12 mouse cellular contexts compared by ENCODE assay signal in the genomic region with DNA sequence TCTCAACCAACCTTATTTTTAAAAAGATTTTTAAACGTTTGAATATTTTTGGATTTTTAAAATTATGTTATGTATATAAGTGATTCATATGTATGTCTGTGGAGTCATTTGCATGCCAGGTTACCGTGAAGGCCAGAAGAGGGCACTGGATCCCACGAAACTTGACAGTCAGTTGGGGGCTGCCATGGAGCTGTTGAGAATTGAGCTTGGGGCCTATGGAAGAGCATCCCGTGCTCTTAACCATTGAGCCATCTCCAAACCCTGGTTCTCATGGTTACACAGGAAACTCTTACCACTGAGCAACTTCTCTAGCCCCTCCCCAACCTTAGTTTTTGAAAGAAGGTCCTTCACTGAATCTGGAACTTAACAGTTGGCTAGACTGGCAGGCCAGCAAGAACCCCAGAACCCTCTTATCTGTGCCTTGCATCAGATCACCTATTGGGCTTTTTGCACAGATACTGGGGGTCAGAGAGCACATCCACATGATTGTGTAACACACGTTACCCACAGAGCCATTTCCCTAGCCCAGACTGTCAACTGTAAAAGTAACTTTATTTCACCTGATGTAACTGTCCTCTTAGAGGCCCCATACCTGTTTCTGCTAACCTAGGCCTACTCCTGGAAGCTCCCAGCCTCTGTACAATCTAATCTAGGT. TPM values are rescaled to one million over a fixed set of nuclear protein-coding genes. Genes with fewer than 3 reads are reported as not detected.
DNase-seq lines count a peak whose midpoint lies in the region; ATAC-seq and TF ChIP-seq lines count a peak whose summit lies in the region.
"Had no signal": no experiment of that assay in that cellular context is flagged by ENCODE, and none has a peak within 500 bp of the region (broad histone marks: within the 10 kb centered on the region; RNA-seq: fewer than 3 reads in every experiment).

No protein-coding gene starts in this region.

- no peak overlapping the region for H3K27ac ChIP-seq in heart, postnatal 0 days (ENCODE audit: low read depth)
- H3K27ac ChIP-seq in midbrain, postnatal 0 days (ENCODE audit: low read depth, low read length): no peak overlapping the region
- H3K27ac ChIP-seq in midbrain, embryonic 10.5 days (replicated peaks): no peak overlapping the region
- no peak overlapping the region for H3K27ac ChIP-seq in lung, postnatal 0 days (ENCODE audit: low read length)
- H3K27ac ChIP-seq: limb, embryonic 15.5 days had no signal

- H3K4me1 ChIP-seq in heart, postnatal 0 days (ENCODE audit: control insufficient read depth, insufficient read depth): no peaks in the 10 kb centered on the region
- H3K4me1 ChIP-seq in midbrain, postnatal 0 days (ENCODE audit: insufficient read depth, low read length): no peaks in the 10 kb centered on the region
- no peaks in the 10 kb centered on the region for H3K4me1 ChIP-seq in midbrain, embryonic 10.5 days
- H3K4me1 ChIP-seq in lung, postnatal 0 days (ENCODE audit: insufficient read depth, low read depth, low read length): no peaks in the 10 kb centered on the region
- H3K4me1 ChIP-seq: limb, embryonic 15.5 days had no signal

- intact Hi-C loops in heart, postnatal 36 days (cut with DNase I): no loop called here

- no peaks in the 10 kb centered on the region for H3K36me3 ChIP-seq in heart, postnatal 0 days (replicated peaks; ENCODE audit: control insufficient read depth, insufficient read depth, low read length)
- no peaks in the 10 kb centered on the region for H3K36me3 ChIP-seq in midbrain, postnatal 0 days (ENCODE audit: insufficient read depth, low read length)
- H3K36me3 ChIP-seq in midbrain, embryonic 10.5 days: no peaks in the 10 kb centered on the region
- no peaks in the 10 kb centered on the region for H3K36me3 ChIP-seq in lung, postnatal 0 days (ENCODE audit: insufficient read depth, low read length)
- H3K36me3 ChIP-seq: G1E; limb, embryonic 15.5 days had no signal

- no peak for TF ChIP-seq EP300 in heart, postnatal 0 days (IDR thresholded peaks at IDR 0.05; ENCODE audit: low read depth)
- no peak for TF ChIP-seq EP300 in lung, postnatal 0 days (IDR thresholded peaks at IDR 0.05)

- no peak overlapping the region for H3K4me2 ChIP-seq in heart, postnatal 0 days (ENCODE audit: low read depth, low read length)
- no peak overlapping the region for H3K4me2 ChIP-seq in midbrain, postnatal 0 days (ENCODE audit: low read depth, low read length, poor library complexity, severe bottlenecking)
- no peak overlapping the region for H3K4me2 ChIP-seq in lung, postnatal 0 days (replicated peaks; ENCODE audit: low read depth, low read length)
- H3K4me2 ChIP-seq: limb, embryonic 15.5 days had no signal

- H3K9ac ChIP-seq in heart, postnatal 0 days (replicated peaks; ENCODE audit: low read depth, low read length): no peak overlapping the region
- H3K9ac ChIP-seq in midbrain, postnatal 0 days (replicated peaks; ENCODE audit: low read length, poor library complexity, severe bottlenecking): no peak overlapping the region
- no peak overlapping the region for H3K9ac ChIP-seq in lung, postnatal 0 days (replicated peaks; ENCODE audit: low read depth)
- H3K9ac ChIP-seq: limb, embryonic 15.5 days had no signal

- DNase-seq in heart, postnatal 0 days (ENCODE audit: low spot score): no peak
- no peak for DNase-seq in heart, postnatal 36 days
- no peak for DNase-seq in midbrain, postnatal 0 days (ENCODE audit: low spot score)
- DNase-seq in midbrain, embryonic 10.5 days (ENCODE audit: low spot score): no peak
- DNase-seq in lung, postnatal 0 days (ENCODE audit: low spot score): no peak
- peak; percentile 53 for DNase-seq in thymus, postnatal 4 days
- DNase-seq in kidney, postnatal 14 days: no peak
- no peak for DNase-seq in right cerebral cortex, postnatal 10 days (ENCODE audit: low spot score in 2 of 2)
- DNase-seq: heart, postnatal 10 days had no signal

- H3K27me3 ChIP-seq in heart, postnatal 0 days (ENCODE audit: control insufficient read depth, insufficient read depth, low read length): no peaks in the 10 kb centered on the region
- H3K27me3 ChIP-seq in midbrain, postnatal 0 days (ENCODE audit: insufficient read depth, low read length): no peaks in the 10 kb centered on the region
- H3K27me3 ChIP-seq in midbrain, embryonic 10.5 days (ENCODE audit: low read depth, poor library complexity, severe bottlenecking): no peaks in the 10 kb centered on the region
- no peaks in the 10 kb centered on the region for H3K27me3 ChIP-seq in lung, postnatal 0 days (replicated peaks; ENCODE audit: insufficient read depth, low read length)
- H3K27me3 ChIP-seq: limb, embryonic 15.5 days had no signal

- 49% methylated on average over 5 of the region's 5 CpGs for WGBS in heart, postnatal 0 days
- 50% methylated on average over 5 of the region's 5 CpGs for WGBS in midbrain, postnatal 0 days
- 55% methylated on average over 5 of the region's 5 CpGs for WGBS in midbrain, embryonic 10.5 days
- WGBS in lung, postnatal 0 days: 38% methylated on average over 5 of the region's 5 CpGs

- no peaks in the 10 kb centered on the region for H3K9me3 ChIP-seq in heart, postnatal 0 days (replicated peaks; ENCODE audit: control insufficient read depth, low read length)
- H3K9me3 ChIP-seq in midbrain, postnatal 0 days (ENCODE audit: low read length): no peaks in the 10 kb centered on the region
- H3K9me3 ChIP-seq in midbrain, embryonic 10.5 days (replicated peaks): no peaks in the 10 kb centered on the region
- no peaks in the 10 kb centered on the region for H3K9me3 ChIP-seq in lung, postnatal 0 days (ENCODE audit: low read length)
- H3K9me3 ChIP-seq: G1E; limb, embryonic 15.5 days had no signal

- ATAC-seq in heart, postnatal 0 days (ENCODE audit: insufficient read depth, low read depth): no peak
- no peak for ATAC-seq in midbrain, postnatal 0 days (ENCODE audit: low FRiP score)
- no peak for ATAC-seq in lung, postnatal 0 days

- peak; percentile 25 for TF ChIP-seq CTCF in heart, postnatal 0 days (IDR thresholded peaks at IDR 0.05; ENCODE audit: low read depth)
- TF ChIP-seq CTCF in midbrain, postnatal 0 days (IDR thresholded peaks at IDR 0.05): peak; percentile 44
- peak; percentile 50 for TF ChIP-seq CTCF in lung, postnatal 0 days (IDR thresholded peaks at IDR 0.05)

- H3K4me3 ChIP-seq in heart, postnatal 0 days (ENCODE audit: low read depth, low read length): no peak overlapping the region
- H3K4me3 ChIP-seq in midbrain, postnatal 0 days (ENCODE audit: low read depth, low read length): no peak overlapping the region
- no peak overlapping the region for H3K4me3 ChIP-seq in midbrain, embryonic 10.5 days
- no peak overlapping the region for H3K4me3 ChIP-seq in lung, postnatal 0 days (ENCODE audit: low read depth, low read length)
- H3K4me3 ChIP-seq: limb, embryonic 15.5 days; myocyte had no signal

RNA-seq across cellular contexts. Expression of gene Dpy30, which starts 1.2 kb away (rescaled TPM):
- total RNA-seq in heart, postnatal 0 days (2014; rRNA removed; ENCODE audit: low replicate concordance): 65.6 and 96.7 TPM in 2 replicates
- polyA plus RNA-seq in heart, postnatal 0 days (2015; fragmentation: Nextera tagmentation; extraction: Ambion mirVana): 209 and 213 TPM in 2 replicates
- 10 to 100 TPM; 45.5 to 48.9 TPM for total RNA-seq in heart, postnatal 36 days (2021)
- total RNA-seq in midbrain, postnatal 0 days (2014; rRNA removed): 64.0 and 68.0 TPM in 2 replicates
- 228 and 230 TPM in 2 replicates for polyA plus RNA-seq in midbrain, postnatal 0 days (2015; fragmentation: Nextera tagmentation; extraction: Ambion mirVana)
- 279 and 306 TPM in 2 replicates for polyA plus RNA-seq in midbrain, embryonic 10.5 days (2016; fragmentation: Nextera tagmentation; extraction: Ambion mirVana)
- 149 and 165 TPM in 2 replicates for polyA plus RNA-seq in lung, postnatal 0 days (2015; fragmentation: Nextera tagmentation; extraction: Ambion mirVana)

RNA-seq across cellular contexts. Expression of gene Spast, which starts 16.3 kb away (rescaled TPM):
- total RNA-seq in heart, postnatal 0 days (2014; rRNA removed; ENCODE audit: low replicate concordance): 27.0 and 29.9 TPM in 2 replicates
- 10.3 and 10.5 TPM in 2 replicates for polyA plus RNA-seq in heart, postnatal 0 days (2015; fragmentation: Nextera tagmentation; extraction: Ambion mirVana)
- total RNA-seq in heart, postnatal 36 days (2021): 10 to 100 TPM; 31.6 to 33.3 TPM
- 121 and 158 TPM in 2 replicates for total RNA-seq in midbrain, postnatal 0 days (2014; rRNA removed)
- polyA plus RNA-seq in midbrain, postnatal 0 days (2015; fragmentation: Nextera tagmentation; extraction: Ambion mirVana): 22.9 and 27.4 TPM in 2 replicates
- polyA plus RNA-seq in midbrain, embryonic 10.5 days (2016; fragmentation: Nextera tagmentation; extraction: Ambion mirVana): 12.8 and 15.2 TPM in 2 replicates
- 10.1 and 12.7 TPM in 2 replicates for polyA plus RNA-seq in lung, postnatal 0 days (2015; fragmentation: Nextera tagmentation; extraction: Ambion mirVana)

RNA-seq across cellular contexts. Expression of gene Memo1, which starts 27.2 kb away (rescaled TPM):
- 30.2 and 128 TPM in 2 replicates for total RNA-seq in heart, postnatal 0 days (2014; rRNA removed; ENCODE audit: low replicate concordance)
- 67.5 and 68.8 TPM in 2 replicates for polyA plus RNA-seq in heart, postnatal 0 days (2015; fragmentation: Nextera tagmentation; extraction: Ambion mirVana)
- 10 to 100 TPM; 64.4 to 72.6 TPM for total RNA-seq in heart, postnatal 36 days (2021)
- 45.5 and 54.4 TPM in 2 replicates for total RNA-seq in midbrain, postnatal 0 days (2014; rRNA removed)
- 36.8 and 37.5 TPM in 2 replicates for polyA plus RNA-seq in midbrain, postnatal 0 days (2015; fragmentation: Nextera tagmentation; extraction: Ambion mirVana)
- polyA plus RNA-seq in midbrain, embryonic 10.5 days (2016; fragmentation: Nextera tagmentation; extraction: Ambion mirVana): 92.2 and 99.8 TPM in 2 replicates
- polyA plus RNA-seq in lung, postnatal 0 days (2015; fragmentation: Nextera tagmentation; extraction: Ambion mirVana): 54.2 and 56.3 TPM in 2 replicates
